Mouse (Mus musculus): ENCODE results near the gene Efcab11.

GRCm38 (mm10) chr12:99764053-99764452 is 120.2 kb downstream of the Efcab11 start:
- TF ChIP-seq POLR2A (IDR thresholded peaks at IDR 0.05; ENCODE audit: insufficient read depth, low read depth, low read length) (no peak), CTCF (IDR thresholded peaks at IDR 0.05) (no peak)

All from heart, adult 2 months (tissue).